Mouse (Mus musculus) forebrain, postnatal 0 days (tissue): ENCODE measurements around the gene Gfod2. TPM values are rescaled to one million over a fixed set of nuclear protein-coding genes. Genes with fewer than 3 reads are reported as not detected.
A peak's percentile ranks its signal among the peaks of the same experiment; 100 is the strongest.

Experiments used
- ATAC-seq: fragments of 200-750 bp; cut with Nextera tagmentation; 2 replicates; pipeline ENCODE4 v1.8.0; 2017; ENCODE audit warnings: mild to moderate bottlenecking, moderate library complexity
- DNase-seq: peaks from one replicate; pipeline ENCODE4 v3.0.0-alpha.2; 2015
- H3K27ac ChIP-seq: fragments of 300-500 bp; sonication (generic); 2 replicates; pipeline ENCODE4 v1.5.1; 2014; ENCODE audit warnings: low read depth, mild to moderate bottlenecking, antibody characterized with exemption, low read length, moderate library complexity, mixed read lengths
- H3K27me3 ChIP-seq: fragments of 300-500 bp; sonication (generic); 2 replicates; pipeline ENCODE4 v1.6.1; 2014; ENCODE audit warnings: mild to moderate bottlenecking, low read length, mixed read lengths; ENCODE audit not compliant: insufficient read depth
- H3K36me3 ChIP-seq: fragments of 300-500 bp; sonication (generic); 2 replicates; pipeline ENCODE4 v1.6.1; 2014; ENCODE audit warnings: mild to moderate bottlenecking, moderate library complexity; ENCODE audit not compliant: insufficient read depth
- H3K4me1 ChIP-seq: fragments of 300-500 bp; sonication (generic); 2 replicates; pipeline ENCODE4 v1.6.1; 2014; ENCODE audit warnings: antibody characterized with exemption; ENCODE audit not compliant: insufficient read depth
- H3K4me2 ChIP-seq: fragments of 300-500 bp; sonication (generic); 2 replicates; pipeline ENCODE4 v1.6.1; 2014; ENCODE audit warnings: low read depth, mild to moderate bottlenecking, moderate library complexity
- H3K4me3 ChIP-seq: fragments of 300-500 bp; sonication (generic); 2 replicates; pipeline ENCODE4 v1.5.1; 2014; ENCODE audit warnings: low read depth, low read length, mixed read lengths
- H3K9ac ChIP-seq: fragments of 300-500 bp; sonication (generic); 2 replicates; pipeline ENCODE4 v1.6.1; 2014; ENCODE audit warnings: mild to moderate bottlenecking
- H3K9me3 ChIP-seq: fragments of 300-500 bp; sonication (generic); 2 replicates; pipeline ENCODE4 v1.6.1; 2016; ENCODE audit warnings: low read length
- CTCF ChIP-seq: sonication (generic); IDR thresholded peaks from 2 replicates; pipeline ENCODE4 v1.5.1; 2016; ENCODE audit warnings: antibody characterized with exemption, control low read depth, low read depth
- WGBS: fragments of 180-500 bp; shearing (Covaris S2); extraction: QIAGEN DNeasy Blood & Tissue Kit; methylation state at CpG from one replicate; pipeline ENCODE4 v1.1.7; 2014; 5-methylcytosine and 5-hydroxymethylcytosine counted together
- polyA plus RNA-seq: library from polyadenylated mRNA; unstranded; fragments of >200 nt; fragmentation: Nextera tagmentation; extraction: Ambion mirVana; gene quantifications from 2 replicates; pipeline ENCODE4 v1.2.1, GENCODE M21; 2015
- total RNA-seq: library from RNA; depleted of rRNA; stranded (reverse); fragments of >200 nt; gene quantifications from 2 replicates; pipeline ENCODE4 v1.2.3, GENCODE M21; 2014

Gene Gfod2
- total and polyA plus RNA-seq, 2 experiments from 2014 or later = 51.2 to 71.2 TPM

- H3K27me3 ChIP-seq = no peaks in the 10 kb centered on the region
- H3K4me2 ChIP-seq = no peak overlapping the region
- ATAC-seq (no peak), DNase-seq (no peak)
- 93% methylated on average over 34 of the region's 34 CpGs for WGBS
- H3K36me3 ChIP-seq = peaks cover 12% of the 10 kb centered on the region
- H3K9ac ChIP-seq = no peak overlapping the region
- TF ChIP-seq CTCF = no peak
- no peaks in the 10 kb centered on the region for H3K9me3 ChIP-seq
- H3K4me3 ChIP-seq = no peak overlapping the region
- H3K27ac ChIP-seq = no peak overlapping the region
- H3K4me1 ChIP-seq = peaks cover 10% of the 10 kb centered on the region
These were observed 54.2 kb downstream of the Gfod2 start for GRCm38 (mm10) chr8:105704146-105704812.

- Histone ChIP-seq H3K27ac (no peak overlapping the region), H3K4me3 (no peak overlapping the region), H3K4me1 (peaks cover 10% of the 10 kb centered on the region), H3K36me3 (peaks cover 24% of the 10 kb centered on the region), H3K9ac (no peak overlapping the region), H3K9me3 (no peaks in the 10 kb centered on the region), H3K4me2 (no peak overlapping the region), H3K27me3 (no peaks in the 10 kb centered on the region)
- TF ChIP-seq CTCF = no peak
- ATAC-seq (no peak), DNase-seq (no peak)
- 94% methylated on average over 24 of the region's 24 CpGs for WGBS
These were observed 55.6 kb downstream of the Gfod2 start for GRCm38 (mm10) chr8:105702731-105703415.

GRCm38 (mm10) chr8:105702001-105702401 lies 56.5 kb downstream of the Gfod2 start:
- no peaks in the 10 kb centered on the region for H3K27me3 ChIP-seq
- ATAC-seq (peak; percentile 2; the same call in 1 of the 2 replicates), DNase-seq (peak; percentile 21)
- peak overlapping the region; percentile 62 for H3K9ac ChIP-seq
- H3K4me2 ChIP-seq = peak overlapping the region; percentile 81
- H3K27ac ChIP-seq = peak overlapping the region; percentile 94
- peak overlapping the region; percentile 73 for H3K4me3 ChIP-seq
- WGBS = 26% methylated on average over 18 of the region's 18 CpGs
- H3K4me1 ChIP-seq = peaks cover 10% of the 10 kb centered on the region
- no peak for TF ChIP-seq CTCF
- peaks cover 32% of the 10 kb centered on the region for H3K36me3 ChIP-seq
- H3K9me3 ChIP-seq = no peaks in the 10 kb centered on the region

- DNase-seq = peak; percentile 97
- ATAC-seq = peak; percentile 92
- Histone ChIP-seq H3K27me3 (no peaks in the 10 kb centered on the region), H3K4me1 (peaks cover 10% of the 10 kb centered on the region), H3K36me3 (peaks cover 40% of the 10 kb centered on the region), H3K9me3 (no peaks in the 10 kb centered on the region), H3K4me2 (peak within 1 kb of the TSS; percentile 81), H3K9ac (peak within 1 kb of the TSS; percentile 62), H3K4me3 (peak within 1 kb of the TSS; percentile 73), H3K27ac (peak within 1 kb of the TSS; percentile 94)
- peak; percentile 34; the same call in 1 of the 2 replicates for TF ChIP-seq CTCF
- under 1% methylated on average over 60 of the region's 60 CpGs for WGBS
These were observed 57.3 kb downstream of the Gfod2 start, which contains the start of the genes Acd and Pard6a for GRCm38 (mm10) chr8:105700966-105701824. Gene Acd (minus strand): TSS chr8:105701102. Gene Pard6a (plus strand): TSS chr8:105701148.

- Histone ChIP-seq H3K36me3 (peaks cover 43% of the 10 kb centered on the region), H3K9me3 (no peaks in the 10 kb centered on the region), H3K27me3 (no peaks in the 10 kb centered on the region), H3K4me2 (peak overlapping the region; percentile 81), H3K27ac (peak overlapping the region; percentile 94; the same call in 1 of the 2 replicates), H3K4me3 (peak overlapping the region; percentile 73), H3K9ac (peak overlapping the region; percentile 62), H3K4me1 (peaks cover 10% of the 10 kb centered on the region)
- DNase-seq (no peak), ATAC-seq (peak; percentile 32)
- TF ChIP-seq CTCF = no peak
- 2% methylated on average over 21 of the region's 21 CpGs for WGBS
These were observed 57.9 kb downstream of the Gfod2 start for GRCm38 (mm10) chr8:105700566-105700965.

- no peak for TF ChIP-seq CTCF
- Histone ChIP-seq H3K9ac (peak overlapping the region; percentile 62), H3K27me3 (no peaks in the 10 kb centered on the region), H3K9me3 (no peaks in the 10 kb centered on the region), H3K36me3 (peaks cover 48% of the 10 kb centered on the region), H3K27ac (no peak overlapping the region), H3K4me3 (peak overlapping the region; percentile 73), H3K4me1 (peaks cover 15% of the 10 kb centered on the region), H3K4me2 (peak overlapping the region; percentile 81)
- ATAC-seq (no peak), DNase-seq (no peak)
- 89% methylated on average over 11 of the region's 11 CpGs for WGBS
These were observed 58.8 kb downstream of the Gfod2 start for GRCm38 (mm10) chr8:105699488-105700215.
